Mouse (Mus musculus): ENCODE measurements around the gene Bmp2k. TPM values are rescaled to one million over a fixed set of nuclear protein-coding genes. Genes with fewer than 3 reads are reported as not detected.
A peak's percentile ranks its signal among the peaks of the same experiment; 100 is the strongest.

Bmp2k gene
- polyA plus RNA-seq, 1 experiment from 2014 or later: 12.4 TPM

GRCm38 (mm10) chr5:97055511-97056068, 58.1 kb downstream of the Bmp2k start:
- Histone ChIP-seq H3K27me3 (ENCODE audit: control insufficient read depth, insufficient read depth, low read length) (no peaks in the 10 kb centered on the region), H3K27ac (no peak overlapping the region), H3K4me3 (replicated peaks; ENCODE audit: low read length) (no peak overlapping the region), H3K9me3 (ENCODE audit: control insufficient read depth, low read length) (no peaks in the 10 kb centered on the region), H3K4me1 (replicated peaks; ENCODE audit: control insufficient read depth, insufficient read depth, low read length) (no peaks in the 10 kb centered on the region), H3K9ac (no peak overlapping the region), H3K36me3 (replicated peaks; ENCODE audit: control insufficient read depth, insufficient read depth) (peaks cover 36% of the 10 kb centered on the region), H3K4me2 (replicated peaks) (no peak overlapping the region)
- peak; percentile 89 for DNase-seq (ENCODE audit: low spot score)
- WGBS: 14% methylated on average over 1 of the region's 1 CpGs
- ATAC-seq (ENCODE audit: low FRiP score): no peak

GRCm38 (mm10) chr5:97056359-97056758, 58.9 kb downstream of the Bmp2k start:
- no peaks in the 10 kb centered on the region for H3K4me1 ChIP-seq (replicated peaks; ENCODE audit: control insufficient read depth, insufficient read depth, low read length)
- H3K36me3 ChIP-seq (replicated peaks; ENCODE audit: control insufficient read depth, insufficient read depth): peaks cover 39% of the 10 kb centered on the region
- no peaks in the 10 kb centered on the region for H3K9me3 ChIP-seq (ENCODE audit: control insufficient read depth, low read length)
- H3K27ac ChIP-seq: no peak overlapping the region
- ATAC-seq (ENCODE audit: low FRiP score) (no peak), DNase-seq (ENCODE audit: low spot score) (no peak)
- H3K4me3 ChIP-seq (replicated peaks; ENCODE audit: low read length): no peak overlapping the region
- no peaks in the 10 kb centered on the region for H3K27me3 ChIP-seq (ENCODE audit: control insufficient read depth, insufficient read depth, low read length)
- 88% methylated on average over 3 of the region's 3 CpGs for WGBS
- H3K9ac ChIP-seq: no peak overlapping the region
- H3K4me2 ChIP-seq (replicated peaks): no peak overlapping the region

- Histone ChIP-seq H3K4me3 (replicated peaks; ENCODE audit: low read length) (no peak overlapping the region), H3K36me3 (replicated peaks; ENCODE audit: control insufficient read depth, insufficient read depth) (peaks cover 41% of the 10 kb centered on the region), H3K4me1 (replicated peaks; ENCODE audit: control insufficient read depth, insufficient read depth, low read length) (no peaks in the 10 kb centered on the region), H3K9ac (no peak overlapping the region), H3K27me3 (ENCODE audit: control insufficient read depth, insufficient read depth, low read length) (no peaks in the 10 kb centered on the region), H3K27ac (no peak overlapping the region), H3K9me3 (ENCODE audit: control insufficient read depth, low read length) (no peaks in the 10 kb centered on the region), H3K4me2 (replicated peaks) (no peak overlapping the region)
- DNase-seq (ENCODE audit: low spot score): no peak
- 0 out of 2 replicates have a peak, but pooled peaks have one; percentile 48 for ATAC-seq (ENCODE audit: low FRiP score)
- 86% methylated on average over 12 of the region's 12 CpGs for WGBS
These were observed 59.4 kb downstream of the Bmp2k start for GRCm38 (mm10) chr5:97056791-97057450.

DNA sequence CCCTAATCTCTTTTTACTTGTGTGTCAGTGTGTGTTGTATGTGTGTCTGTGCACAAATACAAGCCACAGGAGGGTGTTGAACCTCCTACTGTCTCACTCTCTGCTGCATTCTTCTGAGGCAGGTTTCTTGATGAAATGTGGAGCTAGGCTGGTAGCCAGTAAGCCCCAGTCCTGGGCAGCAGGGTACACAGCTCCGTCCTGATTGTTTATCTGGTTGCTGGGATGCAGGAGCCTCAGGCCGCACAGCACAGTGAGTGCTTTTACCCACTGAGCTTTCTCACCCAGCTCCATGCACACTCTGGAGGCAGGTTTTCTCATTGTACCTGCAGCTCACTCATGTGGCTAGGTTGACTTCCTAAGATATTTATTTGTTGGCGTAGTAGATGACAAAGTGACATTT, 63.4 kb downstream of the Bmp2k start:
- DNase-seq (ENCODE audit: low spot score) (no peak), ATAC-seq (ENCODE audit: low FRiP score) (0 out of 2 replicates have a peak, but pooled peaks have one; percentile 40)
- 49% methylated on average over 3 of the region's 3 CpGs for WGBS
- H3K27me3 ChIP-seq (ENCODE audit: control insufficient read depth, insufficient read depth, low read length): no peaks in the 10 kb centered on the region
- H3K4me2 ChIP-seq (replicated peaks): no peak overlapping the region
- H3K9me3 ChIP-seq (ENCODE audit: control insufficient read depth, low read length): no peaks in the 10 kb centered on the region
- no peak overlapping the region for H3K27ac ChIP-seq
- no peaks in the 10 kb centered on the region for H3K4me1 ChIP-seq (replicated peaks; ENCODE audit: control insufficient read depth, insufficient read depth, low read length)
- no peak overlapping the region for H3K4me3 ChIP-seq (replicated peaks; ENCODE audit: low read length)
- no peak overlapping the region for H3K9ac ChIP-seq
- H3K36me3 ChIP-seq (replicated peaks; ENCODE audit: control insufficient read depth, insufficient read depth): peaks cover 69% of the 10 kb centered on the region

DNA sequence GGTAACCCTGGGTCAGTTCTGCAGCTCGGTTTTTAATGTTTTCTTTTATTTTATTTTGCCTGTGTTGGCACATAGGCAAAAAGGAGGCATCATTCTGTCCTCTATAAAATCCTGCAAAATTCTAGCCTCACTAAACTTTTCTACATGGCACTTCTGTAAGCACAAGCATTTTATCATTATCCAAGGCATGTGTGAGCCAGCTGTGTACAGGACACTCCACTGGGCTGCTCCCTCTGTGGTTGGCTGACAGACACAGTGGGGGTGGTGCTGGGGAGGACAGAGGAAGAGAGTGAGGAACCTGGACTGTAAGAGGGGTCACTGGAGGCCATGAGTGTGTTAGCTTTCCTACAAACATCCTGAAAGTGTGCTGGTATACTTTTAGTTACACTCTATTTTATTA, 64.6 kb downstream of the Bmp2k start:
- Histone ChIP-seq H3K4me1 (replicated peaks; ENCODE audit: control insufficient read depth, insufficient read depth, low read length) (no peaks in the 10 kb centered on the region), H3K9me3 (ENCODE audit: control insufficient read depth, low read length) (no peaks in the 10 kb centered on the region), H3K27me3 (ENCODE audit: control insufficient read depth, insufficient read depth, low read length) (no peaks in the 10 kb centered on the region), H3K4me2 (replicated peaks) (no peak overlapping the region), H3K36me3 (replicated peaks; ENCODE audit: control insufficient read depth, insufficient read depth) (peaks cover 73% of the 10 kb centered on the region), H3K9ac (no peak overlapping the region), H3K4me3 (replicated peaks; ENCODE audit: low read length) (no peak overlapping the region), H3K27ac (no peak overlapping the region)
- ATAC-seq (ENCODE audit: low FRiP score): no peak
- no peak for DNase-seq (ENCODE audit: low spot score)
- WGBS: 73% methylated on average over 1 of the region's 1 CpGs

DNA sequence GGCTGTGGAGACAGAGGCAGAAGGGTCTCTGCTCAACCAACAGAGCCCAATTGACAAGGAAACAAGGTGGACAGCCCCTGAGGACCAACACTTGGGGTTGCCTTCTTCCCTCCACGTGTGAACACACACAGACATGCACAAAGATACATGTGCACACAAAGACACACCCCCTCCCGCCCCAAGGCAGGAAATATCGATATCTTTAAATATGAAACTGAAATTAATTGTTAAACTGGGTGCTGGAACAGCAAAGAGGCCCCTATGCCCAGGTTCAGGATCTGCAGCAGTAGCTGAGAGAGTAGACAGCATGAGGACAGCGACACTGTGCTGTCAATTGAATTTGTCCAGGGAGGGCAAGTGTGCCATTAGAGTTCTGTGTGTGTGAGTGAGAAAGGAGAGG, 68.3 kb downstream of the Bmp2k start:
- Histone ChIP-seq H3K36me3 (replicated peaks; ENCODE audit: control insufficient read depth, insufficient read depth) (peaks cover 75% of the 10 kb centered on the region), H3K4me1 (replicated peaks; ENCODE audit: control insufficient read depth, insufficient read depth, low read length) (no peaks in the 10 kb centered on the region), H3K27ac (no peak overlapping the region), H3K9me3 (ENCODE audit: control insufficient read depth, low read length) (no peaks in the 10 kb centered on the region), H3K4me2 (replicated peaks) (no peak overlapping the region), H3K27me3 (ENCODE audit: control insufficient read depth, insufficient read depth, low read length) (no peaks in the 10 kb centered on the region), H3K4me3 (replicated peaks; ENCODE audit: low read length) (no peak overlapping the region), H3K9ac (no peak overlapping the region)
- ATAC-seq (ENCODE audit: low FRiP score) (no peak), DNase-seq (ENCODE audit: low spot score) (no peak)
- WGBS: 95% methylated on average over 4 of the region's 4 CpGs

DNA sequence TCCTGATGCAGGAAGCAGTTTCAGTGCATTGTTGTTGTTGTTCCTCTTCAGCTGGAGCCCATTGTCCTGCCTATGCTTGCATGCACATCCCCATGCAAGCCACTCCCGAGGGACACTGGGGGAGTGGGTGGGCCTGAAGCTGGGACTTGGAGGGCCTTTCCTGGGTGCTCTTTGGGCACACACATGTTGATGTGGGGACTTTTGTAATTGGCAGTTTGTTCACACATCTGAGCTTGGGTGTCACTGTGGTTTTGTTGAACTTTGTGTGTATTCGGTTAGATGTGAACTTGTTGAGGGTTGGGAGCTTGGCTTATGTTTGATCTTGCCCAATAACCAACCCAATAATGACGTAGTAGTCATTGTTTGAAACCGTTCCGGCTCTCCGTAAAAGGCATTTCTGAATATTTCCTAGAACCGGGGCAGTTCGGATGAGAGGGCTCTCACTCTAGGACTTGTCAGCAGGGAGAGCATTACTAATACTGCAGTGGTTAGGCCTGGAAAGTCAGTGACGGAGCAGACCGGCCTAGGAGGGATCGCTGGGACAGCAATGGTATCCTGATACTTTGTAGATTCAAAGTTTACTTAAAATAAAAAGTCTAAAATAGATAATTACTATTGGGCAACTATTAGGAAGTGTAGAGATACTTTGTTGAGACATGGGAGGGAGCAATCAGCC, 78.1 kb downstream of the Bmp2k start:
- Histone ChIP-seq H3K4me3 (replicated peaks; ENCODE audit: low read length) (no peak overlapping the region), H3K27ac (no peak overlapping the region), H3K9ac (no peak overlapping the region), H3K4me1 (replicated peaks; ENCODE audit: control insufficient read depth, insufficient read depth, low read length) (no peaks in the 10 kb centered on the region), H3K4me2 (replicated peaks) (no peak overlapping the region), H3K27me3 (ENCODE audit: control insufficient read depth, insufficient read depth, low read length) (no peaks in the 10 kb centered on the region), H3K36me3 (replicated peaks; ENCODE audit: control insufficient read depth, insufficient read depth) (peaks cover 3% of the 10 kb centered on the region; the same call in 1 of the 2 replicates), H3K9me3 (ENCODE audit: control insufficient read depth, low read length) (no peaks in the 10 kb centered on the region)
- DNase-seq (ENCODE audit: low spot score) (no peak), ATAC-seq (ENCODE audit: low FRiP score) (no peak)
- 92% methylated on average over 11 of the region's 11 CpGs for WGBS

- Histone ChIP-seq H3K4me3 (replicated peaks; ENCODE audit: low read length) (no peak overlapping the region), H3K36me3 (replicated peaks; ENCODE audit: control insufficient read depth, insufficient read depth) (no peaks in the 10 kb centered on the region), H3K4me1 (replicated peaks; ENCODE audit: control insufficient read depth, insufficient read depth, low read length) (no peaks in the 10 kb centered on the region), H3K9ac (no peak overlapping the region), H3K27me3 (ENCODE audit: control insufficient read depth, insufficient read depth, low read length) (no peaks in the 10 kb centered on the region), H3K9me3 (ENCODE audit: control insufficient read depth, low read length) (no peaks in the 10 kb centered on the region), H3K27ac (no peak overlapping the region), H3K4me2 (replicated peaks) (no peak overlapping the region)
- ATAC-seq (ENCODE audit: low FRiP score) (no peak), DNase-seq (ENCODE audit: low spot score) (no peak)
- WGBS: 97% methylated on average over 5 of the region's 5 CpGs
These were observed 78.7 kb downstream of the Bmp2k start for GRCm38 (mm10) chr5:97076167-97076566.

- H3K36me3 ChIP-seq (replicated peaks; ENCODE audit: control insufficient read depth, insufficient read depth): no peaks in the 10 kb centered on the region
- no peak overlapping the region for H3K27ac ChIP-seq
- no peaks in the 10 kb centered on the region for H3K27me3 ChIP-seq (ENCODE audit: control insufficient read depth, insufficient read depth, low read length)
- DNase-seq (ENCODE audit: low spot score) (no peak), ATAC-seq (ENCODE audit: low FRiP score) (no peak)
- H3K9ac ChIP-seq: no peak overlapping the region
- WGBS: 51% methylated on average over 7 of the region's 7 CpGs
- H3K4me1 ChIP-seq (replicated peaks; ENCODE audit: control insufficient read depth, insufficient read depth, low read length): no peaks in the 10 kb centered on the region
- no peak overlapping the region for H3K4me3 ChIP-seq (replicated peaks; ENCODE audit: low read length)
- H3K4me2 ChIP-seq (replicated peaks): no peak overlapping the region
- no peaks in the 10 kb centered on the region for H3K9me3 ChIP-seq (ENCODE audit: control insufficient read depth, low read length)
These were observed 80.2 kb downstream of the Bmp2k start for GRCm38 (mm10) chr5:97077676-97078075.

Measured in hindbrain, embryonic 14.5 days (tissue).